Mouse (Mus musculus) liver, postnatal 0 days (tissue): ENCODE measurements around the gene Socs3.

Experiments
- CTCF ChIP-seq: sonication (generic); IDR thresholded peaks from 2 replicates; pipeline ENCODE4 v1.5.1; 2016; ENCODE audit warnings: antibody characterized with exemption, low read depth
- EP300 ChIP-seq: IDR thresholded peaks from 2 replicates; pipeline ENCODE4 v1.6.1; 2016; ENCODE audit warnings: antibody characterized with exemption, low read depth, mild to moderate bottlenecking

DNA sequence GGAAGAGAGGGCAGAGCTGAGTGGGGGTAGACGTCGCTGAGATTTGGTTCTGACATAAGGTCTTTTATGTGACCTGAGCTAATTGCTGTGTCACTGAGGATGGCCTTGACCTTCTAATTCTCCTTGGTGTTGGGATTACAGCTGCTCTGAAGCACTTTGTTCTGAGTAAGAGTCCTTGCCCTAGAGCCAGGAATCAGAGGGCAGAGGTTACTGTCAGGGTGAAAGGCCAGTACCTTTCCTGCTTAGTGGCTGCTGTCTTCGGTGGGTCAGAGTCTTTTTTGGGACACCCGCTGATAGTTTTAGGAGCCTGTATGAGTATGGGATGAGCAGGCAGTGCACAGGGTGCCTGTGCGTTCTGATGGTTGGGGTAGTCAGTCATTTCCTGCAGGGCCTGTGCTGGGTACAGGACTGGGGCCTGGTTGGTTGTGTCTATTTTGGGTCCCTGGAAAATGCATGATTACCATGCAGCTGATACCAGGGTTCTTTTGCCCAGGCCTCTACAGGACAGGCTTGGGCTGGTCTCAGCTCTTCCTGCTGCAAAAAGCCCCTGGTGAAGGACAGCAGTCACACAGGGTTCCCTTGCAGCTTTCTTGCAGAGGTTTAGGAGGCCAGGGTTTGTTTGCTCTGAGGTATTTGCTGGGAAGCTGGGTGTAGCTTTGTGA, 38.4 kb upstream of the Socs3 start:
- TF ChIP-seq CTCF (no peak), EP300 (no peak)
